Mouse (Mus musculus): ENCODE results near the gene Tnfrsf11a.

DNA sequence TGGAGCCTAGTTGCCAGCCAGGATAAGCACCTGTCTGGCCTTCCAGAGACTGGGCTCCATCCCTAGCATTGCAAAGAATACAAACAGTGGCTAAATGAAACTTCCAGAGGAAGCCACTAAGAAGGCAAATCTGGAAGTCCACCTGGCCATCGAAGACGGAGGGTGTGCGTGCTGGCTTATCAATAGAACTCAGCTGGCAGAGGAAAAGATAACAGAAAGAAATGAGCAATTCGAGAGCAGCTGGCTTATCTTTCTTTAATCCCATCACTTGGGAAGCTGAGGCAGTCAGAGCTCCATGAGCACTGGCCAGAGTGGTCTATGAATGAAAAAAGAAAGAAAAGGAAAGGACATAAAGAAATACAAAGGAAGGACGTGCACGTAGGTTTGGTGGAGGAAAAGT is 20.1 kb downstream of the Tnfrsf11a start:
- TF ChIP-seq CTCF (IDR thresholded peaks at IDR 0.05; ENCODE audit: low read depth) (no peak), EP300 (IDR thresholded peaks at IDR 0.05; ENCODE audit: low read depth) (no peak)

All from heart, postnatal 0 days (tissue).